ENCODE assay signal across 16 mouse cellular contexts in genomic region chr3:118608708-118609107, GRCm38 (mm10). TPM values are rescaled to one million over a fixed set of nuclear protein-coding genes. Genes with fewer than 3 reads are reported as not detected.
DNase-seq lines count a peak whose midpoint lies in the region.
"Had no signal": no experiment of that assay in that cellular context is flagged by ENCODE, and none has a peak within 500 bp of the region (broad histone marks: within the 10 kb centered on the region; RNA-seq: fewer than 3 reads in every experiment).

No protein-coding gene starts in this region.

- DNase-seq in cerebellum, postnatal 10 days: peak; percentile 57 to 70
- DNase-seq in cerebellum, adult 9-11 months: no peak
- DNase-seq in gastrocnemius, adult 18-20 months (ENCODE audit: low spot score): peak; percentile 14
- DNase-seq in gastrocnemius, adult 8-10 months (ENCODE audit: low spot score in 2 of 2): no peak
- peak; percentile 27 to 28 for DNase-seq in layer of hippocampus, postnatal 10 days (ENCODE audit: low spot score in 2 of 2)
- DNase-seq in layer of hippocampus, adult 18-20 months (ENCODE audit: low spot score in 2 of 2): no peak
- DNase-seq in brain, adult 2 months (ENCODE audit: low read depth, low spot score): peak; percentile 46
- DNase-seq: adrenal gland, adult 2 months; cerebellum, adult 9-10 months; embryo, embryonic 11 days; heart, postnatal 10 days; kidney, adult 11 months; lung, adult 18-20 months; thymus, postnatal 14 days had no signal

RNA-seq across cellular contexts. Expression of gene Dpyd, which starts 46.8 kb away (rescaled TPM):
- total RNA-seq in gastrocnemius, adult 18-20 months (2021): 1 to 10 TPM; 2.1 to 3.0 TPM
- total RNA-seq in gastrocnemius, adult 8-10 months (2022): 1 to 10 TPM; 1.6 to 2.4 (median 1.9) TPM
- 10 to 100 TPM; 23.2 to 23.5 TPM for total RNA-seq in layer of hippocampus, postnatal 10 days (2021)
- 10 to 100 TPM; 14.8 to 15.2 TPM for total RNA-seq in layer of hippocampus, adult 18-20 months (2021)
- total RNA-seq: CH12.LX; megakaryocyte-erythroid progenitor cell, adult 5-6 weeks had no signal

Comparison
In these comparisons a context has a peak if more than half of its experiments do, and no peak if none do; other contexts are left out.
1. DNase-seq: peak in cerebellum, postnatal 10 days (2 of 2), gastrocnemius, adult 18-20 months (single experiment), layer of hippocampus, postnatal 10 days (2 of 2) and brain, adult 2 months (single experiment); none in cerebellum, adult 9-11 months (single experiment), gastrocnemius, adult 8-10 months (0 of 2) and layer of hippocampus, adult 18-20 months (0 of 2).